Mouse (Mus musculus): Measurements from ENCODE around the gene Cnmd. TPM values are rescaled to one million over a fixed set of nuclear protein-coding genes. Genes with fewer than 3 reads are reported as not detected.

The Cnmd gene
- 189 and 200 TPM in 2 replicates for polyA plus RNA-seq (2015; fragmentation: Nextera tagmentation; extraction: Ambion mirVana)

GRCm38 (mm10) chr14:79662001-79662400 lies at the start of gene Cnmd:
Gene Cnmd, minus strand, starts transcription at chr14:79662170.
- ATAC-seq (ENCODE audit: low FRiP score, low read depth) = no peak
- H3K36me3 ChIP-seq = no peaks in the 10 kb centered on the region
- H3K27ac ChIP-seq = peak within 1 kb of the TSS; percentile 69; the same call in 1 of the 2 replicates
- WGBS = 60% methylated on average over 4 of the region's 4 CpGs
- peaks cover 10% of the 10 kb centered on the region; the same call in 1 of the 2 replicates for H3K27me3 ChIP-seq
- H3K4me2 ChIP-seq (replicated peaks) = peak within 1 kb of the TSS; percentile 64
- H3K9me3 ChIP-seq = no peaks in the 10 kb centered on the region
- peak within 1 kb of the TSS; percentile 67 for H3K9ac ChIP-seq
- peaks cover 22% of the 10 kb centered on the region for H3K4me1 ChIP-seq
- peak within 1 kb of the TSS; percentile 42 for H3K4me3 ChIP-seq

- H3K9ac ChIP-seq = no peak overlapping the region
- WGBS = 79% methylated on average over 4 of the region's 4 CpGs
- no peak for ATAC-seq (ENCODE audit: low FRiP score, low read depth)
- no peaks in the 10 kb centered on the region for H3K36me3 ChIP-seq
- H3K4me2 ChIP-seq (replicated peaks) = no peak overlapping the region
- H3K4me3 ChIP-seq = no peak overlapping the region
- H3K4me1 ChIP-seq = no peaks in the 10 kb centered on the region
- H3K27ac ChIP-seq = no peak overlapping the region
- no peaks in the 10 kb centered on the region for H3K9me3 ChIP-seq
- H3K27me3 ChIP-seq = no peaks in the 10 kb centered on the region
Observed at GRCm38 (mm10) chr14:79711301-79711700, 49.3 kb upstream of the Cnmd start.

- ATAC-seq (ENCODE audit: low FRiP score, low read depth) = peak; percentile 80
- H3K27ac ChIP-seq = peak overlapping the region; percentile 84
- H3K9ac ChIP-seq = no peak overlapping the region
- WGBS = 81% methylated on average over 22 of the region's 22 CpGs
- no peaks in the 10 kb centered on the region for H3K27me3 ChIP-seq
- H3K4me1 ChIP-seq = peaks cover 3% of the 10 kb centered on the region
- no peaks in the 10 kb centered on the region for H3K36me3 ChIP-seq
- H3K9me3 ChIP-seq = no peaks in the 10 kb centered on the region
- no peak overlapping the region for H3K4me2 ChIP-seq (replicated peaks)
- H3K4me3 ChIP-seq = no peak overlapping the region
Observed at GRCm38 (mm10) chr14:79703523-79704172, 41.7 kb upstream of the Cnmd start.

- WGBS = 76% methylated on average over 5 of the region's 5 CpGs
Observed at GRCm38 (mm10) chr14:79701606-79702005, 39.6 kb upstream of the Cnmd start.

GRCm38 (mm10) chr14:79701054-79701453 lies 39.1 kb upstream of the Cnmd start:
- Histone ChIP-seq H3K9me3 (no peaks in the 10 kb centered on the region), H3K4me1 (peaks cover 3% of the 10 kb centered on the region), H3K27ac (no peak overlapping the region), H3K4me2 (replicated peaks) (no peak overlapping the region), H3K27me3 (no peaks in the 10 kb centered on the region), H3K9ac (no peak overlapping the region), H3K36me3 (no peaks in the 10 kb centered on the region), H3K4me3 (no peak overlapping the region)
- WGBS = 51% methylated on average over 7 of the region's 7 CpGs
- no peak for ATAC-seq (ENCODE audit: low FRiP score, low read depth)

More at GRCm38 (mm10) chr14:79701606-79702005, 39.6 kb upstream of the Cnmd start:
- Histone ChIP-seq H3K27me3 (no peaks in the 10 kb centered on the region), H3K9ac (no peak overlapping the region), H3K36me3 (no peaks in the 10 kb centered on the region), H3K4me1 (peaks cover 3% of the 10 kb centered on the region), H3K9me3 (no peaks in the 10 kb centered on the region), H3K4me2 (replicated peaks) (no peak overlapping the region), H3K27ac (peak overlapping the region; percentile 22; the same call in 1 of the 2 replicates), H3K4me3 (no peak overlapping the region)
- ATAC-seq (ENCODE audit: low FRiP score, low read depth) = no peak

- no peak overlapping the region for H3K4me2 ChIP-seq (replicated peaks)
- 61% methylated on average over 6 of the region's 6 CpGs for WGBS
Observed at GRCm38 (mm10) chr14:79699381-79699780, 37.4 kb upstream of the Cnmd start.

GRCm38 (mm10) chr14:79690068-79690844 lies 28.3 kb upstream of the Cnmd start:
- Histone ChIP-seq H3K27ac (no peak overlapping the region), H3K4me3 (no peak overlapping the region), H3K9me3 (no peaks in the 10 kb centered on the region; the same call in 1 of the 2 replicates), H3K9ac (no peak overlapping the region), H3K4me2 (replicated peaks) (no peak overlapping the region), H3K36me3 (no peaks in the 10 kb centered on the region), H3K27me3 (no peaks in the 10 kb centered on the region), H3K4me1 (no peaks in the 10 kb centered on the region)
- no peak for ATAC-seq (ENCODE audit: low FRiP score, low read depth)
- 92% methylated on average over 7 of the region's 7 CpGs for WGBS

More at GRCm38 (mm10) chr14:79699381-79699780, 37.4 kb upstream of the Cnmd start:
- no peak overlapping the region for H3K9ac ChIP-seq
- ATAC-seq (ENCODE audit: low FRiP score, low read depth) = no peak
- no peaks in the 10 kb centered on the region for H3K27me3 ChIP-seq
- no peak overlapping the region for H3K27ac ChIP-seq
- no peaks in the 10 kb centered on the region for H3K36me3 ChIP-seq
- H3K9me3 ChIP-seq = no peaks in the 10 kb centered on the region
- no peak overlapping the region for H3K4me3 ChIP-seq
- peaks cover 3% of the 10 kb centered on the region for H3K4me1 ChIP-seq

- no peak overlapping the region for H3K27ac ChIP-seq
- no peaks in the 10 kb centered on the region for H3K9me3 ChIP-seq
- H3K4me1 ChIP-seq = peaks cover 16% of the 10 kb centered on the region
- H3K27me3 ChIP-seq = no peaks in the 10 kb centered on the region
- H3K9ac ChIP-seq = no peak overlapping the region
- H3K4me2 ChIP-seq (replicated peaks) = no peak overlapping the region
- 64% methylated on average over 5 of the region's 5 CpGs for WGBS
- no peak for ATAC-seq (ENCODE audit: low FRiP score, low read depth)
- no peaks in the 10 kb centered on the region for H3K36me3 ChIP-seq
- H3K4me3 ChIP-seq = no peak overlapping the region
Observed at GRCm38 (mm10) chr14:79680652-79681051, 18.7 kb upstream of the Cnmd start.

- Histone ChIP-seq H3K4me1 (peaks cover 19% of the 10 kb centered on the region), H3K4me2 (replicated peaks) (peak overlapping the region; percentile 50), H3K27ac (peak overlapping the region; percentile 79), H3K36me3 (no peaks in the 10 kb centered on the region), H3K9ac (no peak overlapping the region), H3K9me3 (no peaks in the 10 kb centered on the region), H3K27me3 (no peaks in the 10 kb centered on the region), H3K4me3 (no peak overlapping the region)
- 44% methylated on average over 14 of the region's 14 CpGs for WGBS
- peak; percentile 71 for ATAC-seq (ENCODE audit: low FRiP score, low read depth)
Observed at GRCm38 (mm10) chr14:79677891-79678687, 16.1 kb upstream of the Cnmd start.

- Histone ChIP-seq H3K36me3 (no peaks in the 10 kb centered on the region), H3K9me3 (no peaks in the 10 kb centered on the region), H3K4me3 (no peak overlapping the region; the same call in 1 of the 2 replicates), H3K27ac (peak overlapping the region; percentile 92), H3K27me3 (no peaks in the 10 kb centered on the region), H3K9ac (peak overlapping the region; percentile 35; the same call in 1 of the 2 replicates), H3K4me1 (peaks cover 23% of the 10 kb centered on the region), H3K4me2 (replicated peaks) (peak overlapping the region; percentile 50)
- whole genome bisulfite sequencing = 43% methylated on average over 15 of the region's 15 CpGs
- ATAC-seq (ENCODE audit: low FRiP score, low read depth) = peak; percentile 86
Observed at GRCm38 (mm10) chr14:79677108-79677753, 15.3 kb upstream of the Cnmd start.

Measured in limb, embryonic 13.5 days (tissue).